Mouse (Mus musculus) CD4-positive, CD25-positive, alpha-beta regulatory T cell, adult 4 months (primary cell): ENCODE measurements around the gene Slc35a3. TPM values are rescaled to one million over a fixed set of nuclear protein-coding genes. Genes with fewer than 3 reads are reported as not detected.

Experiments
- ATAC-seq: one replicate; pipeline ENCODE4 v1.8.0; 2017
- polyA plus RNA-seq, 2 experiments: library from polyadenylated mRNA; unstranded; fragments of 100-300 nt; shearing (Covaris generic); gene quantifications; one replicate each; pipeline ENCODE4 v1.2.1; 2017

Gene Slc35a3
- polyA plus RNA-seq, 2 experiments from 2014 or later: 5.8 to 7.1 TPM

GRCm38 (mm10) chr3:116637693-116638476 lies 74.7 kb downstream of the Slc35a3 start:
- no peak for ATAC-seq

GRCm38 (mm10) chr3:116635799-116636198 lies 76.8 kb downstream of the Slc35a3 start:
- ATAC-seq: no peak

GRCm38 (mm10) chr3:116634853-116635252 lies 77.8 kb downstream of the Slc35a3 start:
- no peak for ATAC-seq

- no peak for ATAC-seq
These were observed 78.5 kb downstream of the Slc35a3 start for GRCm38 (mm10) chr3:116634091-116634490.

GRCm38 (mm10) chr3:116632971-116633370 lies 79.7 kb downstream of the Slc35a3 start:
- no peak for ATAC-seq

- ATAC-seq: no peak
These were observed 81.2 kb downstream of the Slc35a3 start for GRCm38 (mm10) chr3:116631459-116631858.

GRCm38 (mm10) chr3:116622641-116623040 lies 90.0 kb downstream of the Slc35a3 start:
- no peak for ATAC-seq

- no peak for ATAC-seq
These were observed 91.8 kb downstream of the Slc35a3 start for GRCm38 (mm10) chr3:116620636-116621370.

Other genes with a start within 250 kb of the Slc35a3 start
- gene Rtca, start 204.6 kb downstream of the Slc35a3 start, polyA plus RNA-seq: 10 to 100 TPM; 16.8 to 20.7 TPM
- gene Dbt, start 199.8 kb downstream of the Slc35a3 start, polyA plus RNA-seq: 10 to 100 TPM; 12.5 to 13.6 TPM
- gene Lrrc39, start 149.9 kb downstream of the Slc35a3 start, polyA plus RNA-seq: under 1 TPM; 0.94 to 0.98 TPM
- 10 to 100 TPM; 11.5 to 15.3 TPM for gene Sass6, start 117.8 kb downstream of the Slc35a3 start, polyA plus RNA-seq
- gene Trmt13, start 98.2 kb downstream of the Slc35a3 start, polyA plus RNA-seq: 10 to 100 TPM; 38.2 to 39.0 TPM
- 10 to 100 TPM; 84.4 to 86.1 TPM for gene Mfsd14a, start 50.2 kb downstream of the Slc35a3 start, polyA plus RNA-seq
- gene Gm43191, start 31.6 kb downstream of the Slc35a3 start, polyA plus RNA-seq: not detected
- gene Agl, start 95.3 kb upstream of the Slc35a3 start, polyA plus RNA-seq: 1 to 10 TPM; 2.5 to 3.5 TPM
- 10 to 100 TPM; 39.8 to 46.7 TPM for gene Frrs1, start 146.6 kb upstream of the Slc35a3 start, polyA plus RNA-seq